Mouse (Mus musculus): ENCODE data around the gene Ywhag. TPM values are rescaled to one million over a fixed set of nuclear protein-coding genes. Genes with fewer than 3 reads are reported as not detected.

Gene Ywhag
- polyA plus RNA-seq, 1 experiment from 2014 or later: 79.0 TPM

DNA sequence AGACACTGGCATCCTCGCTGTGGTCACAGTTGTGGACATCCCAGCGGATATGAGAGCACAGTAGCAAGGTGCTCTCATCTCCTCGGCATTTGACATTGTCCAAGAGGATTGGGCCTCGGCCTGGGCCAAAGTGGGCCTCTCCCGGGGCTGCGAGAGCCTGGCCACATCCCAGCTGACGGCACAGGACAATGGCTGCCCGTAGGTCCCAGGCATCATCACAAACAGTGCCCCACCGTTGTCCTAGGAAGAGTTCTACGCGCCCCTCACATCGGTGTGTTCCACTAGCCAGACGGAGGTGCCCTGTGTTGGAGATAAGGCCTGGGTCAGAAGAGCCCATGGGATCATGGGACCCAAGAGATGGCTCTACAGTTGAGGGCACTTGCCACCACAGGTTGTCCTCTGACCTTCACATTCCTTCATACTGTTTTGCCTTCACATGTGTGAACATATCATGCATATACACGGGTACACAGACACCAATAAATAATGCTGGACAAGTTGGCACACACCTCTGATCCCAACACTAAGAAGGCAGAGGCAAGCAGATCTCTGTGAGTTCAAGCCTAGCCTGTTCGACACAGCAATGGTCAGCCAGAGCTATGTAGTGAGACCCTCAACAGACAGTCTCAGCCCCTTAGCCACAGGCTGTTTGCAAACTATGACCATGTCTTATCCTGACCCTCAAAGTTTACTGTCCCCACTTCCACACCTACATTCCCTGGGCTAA, 26.7 kb upstream of the Ywhag start:
- ATAC-seq (ENCODE audit: insufficient read depth) (no peak), DNase-seq (no peak)
- H3K4me3 ChIP-seq (ENCODE audit: low read depth, low read length): peak overlapping the region; percentile 63; the same call in 1 of the 2 replicates
- peaks cover 12% of the 10 kb centered on the region for H3K4me1 ChIP-seq (ENCODE audit: insufficient read depth)
- H3K27me3 ChIP-seq (ENCODE audit: insufficient read depth, low read length): no peaks in the 10 kb centered on the region
- no peaks in the 10 kb centered on the region for H3K9me3 ChIP-seq (ENCODE audit: low read depth, low read length)
- H3K36me3 ChIP-seq (ENCODE audit: insufficient read depth): no peaks in the 10 kb centered on the region
- no peak for TF ChIP-seq CTCF (IDR thresholded peaks at IDR 0.05; ENCODE audit: low read depth)
- H3K9ac ChIP-seq: no peak overlapping the region; the same call in 1 of the 2 replicates
- H3K27ac ChIP-seq (ENCODE audit: low read depth): peak overlapping the region; percentile 93; the same call in 1 of the 2 replicates
- WGBS: 94% methylated on average over 15 of the region's 15 CpGs
- peak overlapping the region; percentile 94 for H3K4me2 ChIP-seq

GRCm38 (mm10) chr5:135959911-135960310, 25.5 kb upstream of the Ywhag start:
- no peaks in the 10 kb centered on the region for H3K36me3 ChIP-seq (ENCODE audit: insufficient read depth)
- WGBS: 85% methylated on average over 7 of the region's 7 CpGs
- H3K4me1 ChIP-seq (ENCODE audit: insufficient read depth): peaks cover 12% of the 10 kb centered on the region
- no peaks in the 10 kb centered on the region for H3K9me3 ChIP-seq (ENCODE audit: low read depth, low read length)
- no peak overlapping the region for H3K9ac ChIP-seq
- no peak overlapping the region for H3K4me2 ChIP-seq
- TF ChIP-seq CTCF (IDR thresholded peaks at IDR 0.05; ENCODE audit: low read depth): no peak
- no peaks in the 10 kb centered on the region for H3K27me3 ChIP-seq (ENCODE audit: insufficient read depth, low read length)
- DNase-seq (no peak), ATAC-seq (ENCODE audit: insufficient read depth) (no peak)
- H3K4me3 ChIP-seq (ENCODE audit: low read depth, low read length): no peak overlapping the region
- no peak overlapping the region for H3K27ac ChIP-seq (ENCODE audit: low read depth)

DNA sequence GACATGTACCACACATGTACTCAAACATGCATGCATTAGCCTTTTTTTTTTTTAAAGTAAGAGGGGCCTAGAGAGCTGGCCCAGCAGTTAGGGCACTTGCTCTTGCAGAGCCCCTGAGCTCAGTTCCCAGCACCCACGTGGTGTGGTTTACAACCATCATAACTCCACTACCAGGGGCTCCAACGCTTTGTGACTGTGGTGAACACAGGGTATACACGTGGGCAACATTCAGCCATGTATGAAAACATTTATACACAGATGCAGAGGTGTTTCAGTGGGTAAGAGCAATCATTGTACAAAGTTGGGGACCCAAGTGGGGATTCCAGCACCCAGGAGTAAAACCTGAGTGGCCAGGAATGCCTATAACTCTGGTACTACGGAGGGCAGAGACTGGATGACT, 24.0 kb upstream of the Ywhag start:
- WGBS: 87% methylated on average over 4 of the region's 4 CpGs
- ATAC-seq (ENCODE audit: insufficient read depth): no peak
- DNase-seq: no peak
- Histone ChIP-seq H3K36me3 (ENCODE audit: insufficient read depth) (no peaks in the 10 kb centered on the region), H3K9me3 (ENCODE audit: low read depth, low read length) (no peaks in the 10 kb centered on the region), H3K9ac (no peak overlapping the region), H3K4me2 (peak overlapping the region; percentile 61), H3K27ac (ENCODE audit: low read depth) (peak overlapping the region; percentile 89), H3K4me1 (ENCODE audit: insufficient read depth) (peaks cover 12% of the 10 kb centered on the region), H3K27me3 (ENCODE audit: insufficient read depth, low read length) (no peaks in the 10 kb centered on the region), H3K4me3 (ENCODE audit: low read depth, low read length) (peak overlapping the region; percentile 32; the same call in 1 of the 2 replicates)
- no peak for TF ChIP-seq CTCF (IDR thresholded peaks at IDR 0.05; ENCODE audit: low read depth)

- no peak for TF ChIP-seq CTCF (IDR thresholded peaks at IDR 0.05; ENCODE audit: low read depth)
- ATAC-seq (ENCODE audit: insufficient read depth) (peak; percentile 83), DNase-seq (peak; percentile 99)
- no peaks in the 10 kb centered on the region for H3K36me3 ChIP-seq (ENCODE audit: insufficient read depth)
- peak overlapping the region; percentile 32 for H3K4me3 ChIP-seq (ENCODE audit: low read depth, low read length)
- H3K27me3 ChIP-seq (ENCODE audit: insufficient read depth, low read length): no peaks in the 10 kb centered on the region
- H3K27ac ChIP-seq (ENCODE audit: low read depth): peak overlapping the region; percentile 89
- 7% methylated on average over 28 of the region's 28 CpGs for WGBS
- peaks cover 12% of the 10 kb centered on the region for H3K4me1 ChIP-seq (ENCODE audit: insufficient read depth)
- no peaks in the 10 kb centered on the region for H3K9me3 ChIP-seq (ENCODE audit: low read depth, low read length)
- H3K4me2 ChIP-seq: peak overlapping the region; percentile 61
- H3K9ac ChIP-seq: peak overlapping the region; percentile 35
These were observed 23.0 kb upstream of the Ywhag start for GRCm38 (mm10) chr5:135957207-135957974.

DNA sequence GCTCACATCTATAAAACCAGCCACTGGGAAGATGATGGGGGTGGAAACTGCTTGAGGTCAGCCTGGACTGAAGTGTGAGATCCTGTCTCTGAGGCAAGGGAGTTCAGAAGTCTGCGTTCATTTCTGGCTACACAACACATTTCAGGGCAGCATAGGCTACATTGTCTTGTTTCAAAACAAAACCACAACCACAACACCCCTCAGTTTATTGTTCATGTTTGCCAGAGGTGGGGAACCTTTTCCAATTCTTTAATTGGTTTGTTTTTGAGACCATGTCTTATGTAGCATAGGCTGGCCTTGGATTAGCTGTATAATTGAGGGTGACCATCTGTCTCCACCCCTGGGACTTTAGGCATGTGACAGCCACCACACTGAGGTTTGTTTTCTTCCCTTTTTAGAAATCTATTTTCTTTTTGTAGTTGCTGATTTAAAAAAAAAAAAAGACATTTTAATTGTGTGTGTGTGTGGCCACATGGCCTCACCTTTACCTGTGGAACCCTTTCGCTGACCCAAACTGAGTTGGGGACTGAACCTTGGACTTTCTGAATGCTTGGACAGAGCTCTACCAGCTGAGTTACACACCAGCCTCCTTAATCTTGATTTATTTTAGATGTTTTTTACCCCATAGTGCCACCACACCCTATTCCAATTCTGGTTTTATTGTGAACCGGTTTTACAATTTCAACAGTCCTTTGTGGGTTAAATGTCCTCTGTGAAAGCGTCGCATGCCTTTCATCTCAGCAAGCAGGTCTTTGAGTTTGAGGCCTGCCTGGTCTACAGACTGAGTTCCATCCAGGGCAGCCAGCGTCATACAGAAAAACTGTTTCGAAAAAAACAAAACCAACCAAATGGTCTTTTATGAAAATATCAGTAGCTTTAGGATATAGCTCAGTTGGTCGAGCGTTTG, 22.1 kb upstream of the Ywhag start:
- ATAC-seq (ENCODE audit: insufficient read depth) (no peak), DNase-seq (no peak)
- no peaks in the 10 kb centered on the region for H3K27me3 ChIP-seq (ENCODE audit: insufficient read depth, low read length)
- TF ChIP-seq CTCF (IDR thresholded peaks at IDR 0.05; ENCODE audit: low read depth): no peak
- H3K27ac ChIP-seq (ENCODE audit: low read depth): peak overlapping the region; percentile 87
- 77% methylated on average over 9 of the region's 9 CpGs for WGBS
- H3K36me3 ChIP-seq (ENCODE audit: insufficient read depth): no peaks in the 10 kb centered on the region
- peak overlapping the region; percentile 32; the same call in 1 of the 2 replicates for H3K4me3 ChIP-seq (ENCODE audit: low read depth, low read length)
- peaks cover 7% of the 10 kb centered on the region for H3K4me1 ChIP-seq (ENCODE audit: insufficient read depth)
- H3K9me3 ChIP-seq (ENCODE audit: low read depth, low read length): no peaks in the 10 kb centered on the region
- peak overlapping the region; percentile 35; the same call in 1 of the 2 replicates for H3K9ac ChIP-seq
- H3K4me2 ChIP-seq: peak overlapping the region; percentile 61

GRCm38 (mm10) chr5:135952830-135953229, 18.4 kb upstream of the Ywhag start:
- H3K36me3 ChIP-seq (ENCODE audit: insufficient read depth): no peaks in the 10 kb centered on the region
- H3K27me3 ChIP-seq (ENCODE audit: insufficient read depth, low read length): no peaks in the 10 kb centered on the region
- H3K4me3 ChIP-seq (ENCODE audit: low read depth, low read length): no peak overlapping the region
- no peak for DNase-seq
- no peak overlapping the region for H3K27ac ChIP-seq (ENCODE audit: low read depth)
- no peak for ATAC-seq (ENCODE audit: insufficient read depth)
- no peak overlapping the region for H3K4me2 ChIP-seq
- peaks cover 3% of the 10 kb centered on the region; the same call in 1 of the 2 replicates for H3K4me1 ChIP-seq (ENCODE audit: insufficient read depth)
- WGBS: 77% methylated on average over 2 of the region's 2 CpGs
- TF ChIP-seq CTCF (IDR thresholded peaks at IDR 0.05; ENCODE audit: low read depth): no peak
- no peaks in the 10 kb centered on the region for H3K9me3 ChIP-seq (ENCODE audit: low read depth, low read length)
- H3K9ac ChIP-seq: no peak overlapping the region
